Mouse (Mus musculus) neural tube, embryonic 13.5 days (tissue): ENCODE results near the gene Pfdn4. TPM values are rescaled to one million over a fixed set of nuclear protein-coding genes. Genes with fewer than 3 reads are reported as not detected.
A peak's percentile ranks its signal among the peaks of the same experiment; 100 is the strongest.

Experiments
- ATAC-seq: fragments of 200-750 bp; cut with Nextera tagmentation; 2 replicates; pipeline ENCODE4 v1.8.0; 2017; ENCODE audit warnings: low read depth, mild to moderate bottlenecking, moderate TSS enrichment, moderate library complexity
- H3K27ac ChIP-seq: fragments of 300-500 bp; sonication (generic); replicated peaks from 2 replicates; pipeline ENCODE4 v1.5.1; 2015; ENCODE audit warnings: moderate library complexity, mild to moderate bottlenecking, inconsistent platforms
- H3K27me3 ChIP-seq: fragments of 300-500 bp; sonication (generic); 2 replicates; pipeline ENCODE4 v1.6.1; 2015; ENCODE audit warnings: mild to moderate bottlenecking, inconsistent platforms
- H3K36me3 ChIP-seq: fragments of 300-500 bp; sonication (generic); 2 replicates; pipeline ENCODE4 v1.6.1; 2015; ENCODE audit warnings: mild to moderate bottlenecking, inconsistent platforms
- H3K4me1 ChIP-seq: fragments of 300-500 bp; sonication (generic); replicated peaks from 2 replicates; pipeline ENCODE4 v1.6.1; 2015; ENCODE audit warnings: inconsistent platforms
- H3K4me2 ChIP-seq: fragments of 300-500 bp; sonication (generic); 2 replicates; pipeline ENCODE4 v1.6.1; 2015; ENCODE audit warnings: inconsistent platforms, mild to moderate bottlenecking, moderate library complexity
- H3K4me3 ChIP-seq: fragments of 300-500 bp; sonication (generic); 2 replicates; pipeline ENCODE4 v1.5.1; 2015; ENCODE audit warnings: mild to moderate bottlenecking, inconsistent platforms
- H3K9ac ChIP-seq: fragments of 300-500 bp; sonication (generic); 2 replicates; pipeline ENCODE4 v1.6.1; 2015; ENCODE audit warnings: moderate library complexity, mild to moderate bottlenecking, inconsistent platforms
- H3K9me3 ChIP-seq: fragments of 300-500 bp; sonication (generic); 2 replicates; pipeline ENCODE4 v1.6.1; 2016; ENCODE audit warnings: inconsistent platforms
- WGBS: fragments of 180-500 bp; shearing (Covaris S2); methylation state at CpG from one replicate; pipeline ENCODE4 v1.1.7; 2015; 5-methylcytosine and 5-hydroxymethylcytosine counted together
- polyA plus RNA-seq: library from polyadenylated mRNA; unstranded; fragments of >200 nt; fragmentation: Nextera tagmentation; extraction: Ambion mirVana; gene quantifications from 2 replicates; pipeline ENCODE4 v1.2.1, GENCODE M21; 2015

Pfdn4 gene
- polyA plus RNA-seq, 1 experiment from 2014 or later: 171 TPM

GRCm38 (mm10) chr2:170474125-170474524, 22.1 kb upstream of the Pfdn4 start:
- Histone ChIP-seq H3K27me3 (0 out of 2 replicates have a peak, but pooled peaks cover 4% of the 10 kb centered on the region), H3K9ac (no peak overlapping the region), H3K27ac (no peak overlapping the region), H3K4me1 (peaks cover 13% of the 10 kb centered on the region), H3K4me2 (no peak overlapping the region), H3K4me3 (no peak overlapping the region), H3K9me3 (no peaks in the 10 kb centered on the region), H3K36me3 (no peaks in the 10 kb centered on the region)
- no peak for ATAC-seq
- 93% methylated on average over 5 of the region's 5 CpGs for WGBS

GRCm38 (mm10) chr2:170475164-170475563, 21.1 kb upstream of the Pfdn4 start:
- no peaks in the 10 kb centered on the region for H3K36me3 ChIP-seq
- H3K9me3 ChIP-seq: no peaks in the 10 kb centered on the region
- H3K27me3 ChIP-seq: 0 out of 2 replicates have a peak, but pooled peaks cover 3% of the 10 kb centered on the region
- no peak overlapping the region for H3K27ac ChIP-seq
- no peak overlapping the region for H3K4me2 ChIP-seq
- H3K4me3 ChIP-seq: no peak overlapping the region
- 69% methylated on average over 3 of the region's 3 CpGs for WGBS
- H3K9ac ChIP-seq: no peak overlapping the region
- ATAC-seq: no peak
- 0 out of 2 replicates have a peak, but pooled peaks cover 3% of the 10 kb centered on the region for H3K4me1 ChIP-seq

GRCm38 (mm10) chr2:170476215-170476614, 20.0 kb upstream of the Pfdn4 start:
- Histone ChIP-seq H3K4me2 (no peak overlapping the region), H3K4me1 (no peaks in the 10 kb centered on the region), H3K9ac (no peak overlapping the region), H3K4me3 (no peak overlapping the region), H3K27me3 (no peaks in the 10 kb centered on the region), H3K9me3 (no peaks in the 10 kb centered on the region), H3K36me3 (no peaks in the 10 kb centered on the region), H3K27ac (no peak overlapping the region)
- ATAC-seq: no peak
- 83% methylated on average over 11 of the region's 11 CpGs for WGBS

GRCm38 (mm10) chr2:170476643-170477042, 19.6 kb upstream of the Pfdn4 start:
- Histone ChIP-seq H3K27me3 (no peaks in the 10 kb centered on the region), H3K36me3 (no peaks in the 10 kb centered on the region), H3K27ac (no peak overlapping the region), H3K9ac (no peak overlapping the region), H3K4me3 (no peak overlapping the region), H3K9me3 (no peaks in the 10 kb centered on the region), H3K4me1 (no peaks in the 10 kb centered on the region), H3K4me2 (no peak overlapping the region)
- WGBS: 95% methylated on average over 8 of the region's 8 CpGs
- no peak for ATAC-seq

GRCm38 (mm10) chr2:170482019-170482540, 14.1 kb upstream of the Pfdn4 start:
- Histone ChIP-seq H3K4me2 (no peak overlapping the region), H3K27me3 (peaks cover 3% of the 10 kb centered on the region; the same call in 1 of the 2 replicates), H3K4me3 (no peak overlapping the region), H3K4me1 (no peaks in the 10 kb centered on the region), H3K9ac (no peak overlapping the region), H3K9me3 (no peaks in the 10 kb centered on the region), H3K36me3 (no peaks in the 10 kb centered on the region), H3K27ac (no peak overlapping the region)
- no peak for ATAC-seq
- 73% methylated on average over 10 of the region's 10 CpGs for WGBS

GRCm38 (mm10) chr2:170483914-170484313, 12.3 kb upstream of the Pfdn4 start:
- H3K9ac ChIP-seq: no peak overlapping the region
- no peak overlapping the region for H3K4me3 ChIP-seq
- H3K4me2 ChIP-seq: no peak overlapping the region
- no peaks in the 10 kb centered on the region for H3K4me1 ChIP-seq
- WGBS: 71% methylated on average over 11 of the region's 11 CpGs
- peaks cover 3% of the 10 kb centered on the region; the same call in 1 of the 2 replicates for H3K27me3 ChIP-seq
- H3K36me3 ChIP-seq: no peaks in the 10 kb centered on the region
- no peaks in the 10 kb centered on the region for H3K9me3 ChIP-seq
- H3K27ac ChIP-seq: no peak overlapping the region
- no peak for ATAC-seq

- Histone ChIP-seq H3K36me3 (no peaks in the 10 kb centered on the region), H3K9me3 (no peaks in the 10 kb centered on the region), H3K9ac (no peak overlapping the region), H3K4me2 (no peak overlapping the region), H3K4me3 (no peak overlapping the region), H3K4me1 (no peaks in the 10 kb centered on the region), H3K27me3 (peaks cover 16% of the 10 kb centered on the region), H3K27ac (peak overlapping the region; percentile 1; the same call in 1 of the 2 replicates)
- 74% methylated on average over 7 of the region's 7 CpGs for WGBS
- ATAC-seq: no peak
Measured at GRCm38 (mm10) chr2:170487202-170487601, 9.0 kb upstream of the Pfdn4 start.

GRCm38 (mm10) chr2:170487890-170488502, 8.2 kb upstream of the Pfdn4 start:
- Histone ChIP-seq H3K4me3 (no peak overlapping the region), H3K27me3 (peaks cover 22% of the 10 kb centered on the region), H3K4me1 (no peaks in the 10 kb centered on the region), H3K36me3 (no peaks in the 10 kb centered on the region), H3K4me2 (no peak overlapping the region), H3K27ac (0 out of 2 replicates have a peak overlapping the region, but pooled peaks have one; percentile 1), H3K9me3 (no peaks in the 10 kb centered on the region), H3K9ac (no peak overlapping the region)
- ATAC-seq: peak; percentile 19; the same call in 1 of the 2 replicates
- 49% methylated on average over 26 of the region's 26 CpGs for WGBS

GRCm38 (mm10) chr2:170494784-170495710, 1.2 kb upstream of the Pfdn4 start:
- peaks cover 26% of the 10 kb centered on the region for H3K4me1 ChIP-seq
- H3K36me3 ChIP-seq: no peaks in the 10 kb centered on the region
- no peak for ATAC-seq
- no peaks in the 10 kb centered on the region for H3K9me3 ChIP-seq
- H3K4me3 ChIP-seq: no peak overlapping the region
- WGBS: 5% methylated on average over 31 of the region's 31 CpGs
- no peak overlapping the region for H3K4me2 ChIP-seq
- no peak overlapping the region for H3K9ac ChIP-seq
- H3K27me3 ChIP-seq: peaks cover 90% of the 10 kb centered on the region
- H3K27ac ChIP-seq: no peak overlapping the region

GRCm38 (mm10) chr2:170497091-170497566, 901 bp downstream of the Pfdn4 start, which contains the start of gene Cyp24a1:
TSS of gene Cyp24a1 (minus strand) at chr2:170497145.
- Histone ChIP-seq H3K27ac (no peak within 1 kb of the TSS), H3K9me3 (no peaks in the 10 kb centered on the region), H3K4me2 (peak within 1 kb of the TSS; percentile 49), H3K4me3 (peak within 1 kb of the TSS; percentile 24), H3K27me3 (peaks cover 82% of the 10 kb centered on the region), H3K4me1 (peaks cover 26% of the 10 kb centered on the region), H3K9ac (0 out of 2 replicates have a peak within 1 kb of the TSS, but pooled peaks have one; percentile 8), H3K36me3 (no peaks in the 10 kb centered on the region)
- ATAC-seq: peak; percentile 46; the same call in 1 of the 2 replicates
- WGBS: under 1% methylated on average over 36 of the region's 36 CpGs

- Histone ChIP-seq H3K4me2 (no peak overlapping the region), H3K27ac (no peak overlapping the region), H3K4me1 (peaks cover 26% of the 10 kb centered on the region), H3K4me3 (no peak overlapping the region), H3K27me3 (peaks cover 75% of the 10 kb centered on the region), H3K9ac (no peak overlapping the region), H3K9me3 (no peaks in the 10 kb centered on the region), H3K36me3 (no peaks in the 10 kb centered on the region)
- WGBS: 24% methylated on average over 8 of the region's 8 CpGs
- no peak for ATAC-seq
Measured at GRCm38 (mm10) chr2:170498011-170498410, 1.8 kb downstream of the Pfdn4 start.

- ATAC-seq: no peak
- no peaks in the 10 kb centered on the region for H3K36me3 ChIP-seq
- no peaks in the 10 kb centered on the region for H3K9me3 ChIP-seq
- no peak overlapping the region for H3K4me2 ChIP-seq
- H3K27ac ChIP-seq: no peak overlapping the region
- H3K27me3 ChIP-seq: peaks cover 28% of the 10 kb centered on the region
- H3K9ac ChIP-seq: no peak overlapping the region
- peaks cover 6% of the 10 kb centered on the region for H3K4me1 ChIP-seq
- WGBS: 68% methylated on average over 8 of the region's 8 CpGs
- no peak overlapping the region for H3K4me3 ChIP-seq
Measured at GRCm38 (mm10) chr2:170503343-170503742, 7.1 kb downstream of the Pfdn4 start.
